Mouse (Mus musculus): Measurements from ENCODE around the gene Ihh. TPM values are rescaled to one million over a fixed set of nuclear protein-coding genes. Genes with fewer than 3 reads are reported as not detected.

The Ihh gene
- polyA plus RNA-seq, 1 experiment: 0.10 TPM

DNA sequence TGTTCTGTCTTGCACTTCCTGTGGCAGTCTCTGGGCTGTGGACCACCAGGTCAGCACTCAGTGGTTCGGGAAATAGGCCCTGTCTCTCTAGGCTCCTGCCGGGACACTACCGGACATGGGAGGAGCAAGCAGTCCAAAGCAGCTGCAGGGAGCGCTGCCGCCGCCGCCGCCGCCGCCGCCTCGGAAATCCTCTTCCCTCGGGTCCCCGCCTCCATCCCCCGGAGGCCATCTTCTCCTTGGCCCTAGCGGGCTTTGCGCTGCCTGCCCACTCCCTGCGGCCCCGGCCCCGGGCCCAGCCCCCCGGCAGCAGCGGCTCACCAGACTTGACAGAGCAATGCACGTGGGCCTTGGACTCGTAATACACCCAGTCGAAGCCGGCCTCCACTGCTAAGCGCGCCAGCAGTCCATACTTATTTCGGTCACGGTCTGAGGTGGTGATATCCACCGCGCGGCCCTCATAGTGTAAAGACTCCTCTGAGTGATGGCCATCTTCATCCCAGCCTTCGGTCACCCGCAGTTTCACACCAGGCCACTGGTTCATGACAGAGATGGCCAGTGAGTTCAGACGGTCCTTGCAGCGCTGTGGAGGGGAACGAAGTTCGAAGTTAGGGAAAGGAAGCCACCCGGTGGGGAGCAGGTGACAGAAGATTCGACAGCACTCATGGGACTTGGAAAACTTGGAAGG, 3.3 kb downstream of the Ihh start:
- no peaks in the 10 kb centered on the region for H3K9me3 ChIP-seq
- H3K27me3 ChIP-seq (replicated peaks): peaks cover 91% of the 10 kb centered on the region
- no peaks in the 10 kb centered on the region for H3K36me3 ChIP-seq (replicated peaks; ENCODE audit: low read length)
- TF ChIP-seq FLI1 (IDR thresholded peaks at IDR 0.05; ENCODE audit: low read length): no peak
- TF ChIP-seq GATA1 (IDR thresholded peaks at IDR 0.05; ENCODE audit: borderline replicate concordance, low read length): no peak
- peak overlapping the region; percentile 83 for H3K4me3 ChIP-seq (replicated peaks)
- peaks cover 35% of the 10 kb centered on the region for H3K4me1 ChIP-seq

DNA sequence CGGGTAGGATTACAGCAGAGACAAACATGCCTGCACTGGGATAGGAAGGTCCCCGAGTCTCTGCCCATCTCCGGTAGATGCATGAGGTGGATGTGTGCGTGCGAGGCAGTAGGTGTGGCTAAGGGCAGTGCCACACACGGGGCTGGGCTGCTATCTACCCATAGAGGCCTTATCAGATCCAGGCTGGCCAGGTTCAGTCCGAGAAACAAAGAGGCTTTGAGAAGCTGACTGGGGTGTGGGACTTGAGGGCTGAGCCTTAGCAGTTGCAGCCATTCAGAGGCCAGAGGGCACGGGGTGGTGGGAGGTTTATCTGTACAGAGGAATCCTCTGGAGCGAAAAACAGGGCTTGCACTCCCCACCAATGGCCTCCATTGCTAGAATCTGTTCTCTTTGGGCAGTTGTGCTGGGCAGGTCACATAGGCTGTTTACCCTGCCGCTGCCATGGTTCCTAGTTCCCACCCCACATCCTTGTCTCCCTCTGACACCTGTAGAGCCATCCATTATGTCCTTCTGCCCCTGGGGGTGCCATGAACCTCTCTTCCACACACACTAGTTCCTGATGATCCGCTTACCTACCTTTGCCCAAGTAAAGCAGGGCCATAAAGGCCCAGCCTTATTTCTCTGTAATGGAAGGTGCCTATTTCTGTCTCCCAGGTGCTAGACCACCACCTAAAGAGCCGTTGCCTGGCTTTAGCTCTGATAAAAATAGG, 9.7 kb downstream of the Ihh start:
- peaks cover 55% of the 10 kb centered on the region for H3K27me3 ChIP-seq (replicated peaks)
- no peaks in the 10 kb centered on the region for H3K36me3 ChIP-seq (replicated peaks; ENCODE audit: low read length)
- no peaks in the 10 kb centered on the region for H3K4me1 ChIP-seq
- TF ChIP-seq GATA1 (IDR thresholded peaks at IDR 0.05; ENCODE audit: borderline replicate concordance, low read length): no peak
- TF ChIP-seq FLI1 (IDR thresholded peaks at IDR 0.05; ENCODE audit: low read length): no peak
- no peaks in the 10 kb centered on the region for H3K9me3 ChIP-seq
- no peak overlapping the region for H3K4me3 ChIP-seq (replicated peaks)

DNA sequence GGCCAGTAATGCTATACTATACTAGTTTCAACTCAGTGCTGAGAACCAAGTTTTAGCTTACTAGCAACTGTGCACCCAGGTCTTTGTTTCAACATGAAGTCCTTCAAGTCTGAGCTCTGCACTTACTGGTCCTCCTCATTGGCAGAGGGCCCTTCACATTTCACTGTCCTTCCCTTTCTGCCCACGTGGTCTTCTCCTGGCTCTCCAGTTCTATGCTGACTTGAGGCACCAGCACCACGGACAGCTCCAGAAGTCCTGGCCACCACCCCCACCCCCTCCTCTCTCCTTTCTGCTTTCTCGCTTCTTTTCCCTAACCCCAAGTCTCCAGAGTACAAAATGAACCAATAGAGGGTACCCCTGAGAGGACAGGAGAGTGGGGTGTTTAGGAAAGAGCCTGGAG, 11.7 kb downstream of the Ihh start:
- H3K4me3 ChIP-seq (replicated peaks): no peak overlapping the region
- no peaks in the 10 kb centered on the region for H3K4me1 ChIP-seq
- TF ChIP-seq GATA1 (IDR thresholded peaks at IDR 0.05; ENCODE audit: borderline replicate concordance, low read length) (no peak), FLI1 (IDR thresholded peaks at IDR 0.05; ENCODE audit: low read length) (no peak)
- H3K36me3 ChIP-seq (replicated peaks; ENCODE audit: low read length): no peaks in the 10 kb centered on the region
- H3K9me3 ChIP-seq: no peaks in the 10 kb centered on the region
- H3K27me3 ChIP-seq (replicated peaks): peaks cover 50% of the 10 kb centered on the region

DNA sequence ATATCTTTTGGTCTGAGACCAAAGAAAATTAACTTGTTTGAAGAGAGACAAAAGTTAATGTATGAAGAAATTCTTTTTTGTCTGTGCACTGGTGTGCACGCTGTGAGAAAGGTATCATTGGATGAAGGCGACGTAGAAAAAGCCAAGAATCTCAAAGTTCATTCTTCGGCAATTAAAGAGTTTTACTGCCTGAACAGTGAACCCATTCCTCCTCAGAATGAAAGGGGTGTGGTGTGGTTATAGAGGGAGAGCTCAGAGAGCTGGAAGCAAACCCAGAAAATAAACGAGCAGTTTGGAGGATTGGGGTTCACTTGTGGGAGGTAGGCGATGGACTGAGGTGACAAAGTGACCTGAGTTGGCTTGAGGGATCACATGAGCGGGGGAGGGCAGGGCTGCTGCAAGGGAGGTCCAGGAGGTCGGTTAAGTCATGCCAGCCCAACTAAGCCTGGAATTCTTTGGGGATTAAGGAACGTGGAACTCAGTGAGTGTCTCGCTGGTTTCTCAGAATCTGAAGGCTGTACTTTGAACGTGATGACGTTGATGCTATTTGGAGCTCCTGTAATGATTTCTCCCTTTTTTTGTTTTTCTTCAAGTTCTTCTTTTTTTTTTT, 15.1 kb downstream of the Ihh start:
- Histone ChIP-seq H3K9me3 (no peaks in the 10 kb centered on the region), H3K4me3 (replicated peaks) (no peak overlapping the region), H3K27me3 (replicated peaks) (peaks cover 46% of the 10 kb centered on the region), H3K4me1 (no peaks in the 10 kb centered on the region), H3K36me3 (replicated peaks; ENCODE audit: low read length) (no peaks in the 10 kb centered on the region)
- TF ChIP-seq FLI1 (IDR thresholded peaks at IDR 0.05; ENCODE audit: low read length) (no peak), GATA1 (IDR thresholded peaks at IDR 0.05; ENCODE audit: borderline replicate concordance, low read length) (no peak)

DNA sequence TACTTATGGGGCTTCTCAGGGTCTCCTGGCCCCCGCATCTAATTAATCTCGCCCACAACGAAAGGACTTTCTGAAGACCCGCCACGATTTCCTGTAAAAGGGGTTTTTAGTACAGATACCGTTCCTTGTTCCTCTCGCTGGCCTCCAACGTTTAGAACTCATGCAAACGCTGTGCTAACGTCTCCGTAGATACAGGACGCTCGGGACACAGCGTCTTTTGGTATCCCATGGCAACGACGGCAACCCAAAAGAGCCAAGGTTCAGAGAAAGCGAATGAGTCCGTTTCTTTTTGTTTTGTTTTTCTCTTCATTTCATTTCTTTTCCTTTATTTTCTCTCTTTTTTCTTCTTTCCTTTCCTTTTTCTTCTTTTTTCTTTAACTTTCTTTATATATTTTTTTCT, 16.1 kb downstream of the Ihh start, which contains the start of gene Cfap65:
TSS of gene Cfap65 (minus strand) at position 198 of the 400 bp plus-strand sequence.
- H3K4me3 ChIP-seq (replicated peaks): no peak within 1 kb of the TSS
- H3K9me3 ChIP-seq: no peaks in the 10 kb centered on the region
- peaks cover 46% of the 10 kb centered on the region for H3K27me3 ChIP-seq (replicated peaks)
- TF ChIP-seq GATA1 (IDR thresholded peaks at IDR 0.05; ENCODE audit: borderline replicate concordance, low read length) (no peak), FLI1 (IDR thresholded peaks at IDR 0.05; ENCODE audit: low read length) (no peak)
- no peaks in the 10 kb centered on the region for H3K4me1 ChIP-seq
- H3K36me3 ChIP-seq (replicated peaks; ENCODE audit: low read length): no peaks in the 10 kb centered on the region

DNA sequence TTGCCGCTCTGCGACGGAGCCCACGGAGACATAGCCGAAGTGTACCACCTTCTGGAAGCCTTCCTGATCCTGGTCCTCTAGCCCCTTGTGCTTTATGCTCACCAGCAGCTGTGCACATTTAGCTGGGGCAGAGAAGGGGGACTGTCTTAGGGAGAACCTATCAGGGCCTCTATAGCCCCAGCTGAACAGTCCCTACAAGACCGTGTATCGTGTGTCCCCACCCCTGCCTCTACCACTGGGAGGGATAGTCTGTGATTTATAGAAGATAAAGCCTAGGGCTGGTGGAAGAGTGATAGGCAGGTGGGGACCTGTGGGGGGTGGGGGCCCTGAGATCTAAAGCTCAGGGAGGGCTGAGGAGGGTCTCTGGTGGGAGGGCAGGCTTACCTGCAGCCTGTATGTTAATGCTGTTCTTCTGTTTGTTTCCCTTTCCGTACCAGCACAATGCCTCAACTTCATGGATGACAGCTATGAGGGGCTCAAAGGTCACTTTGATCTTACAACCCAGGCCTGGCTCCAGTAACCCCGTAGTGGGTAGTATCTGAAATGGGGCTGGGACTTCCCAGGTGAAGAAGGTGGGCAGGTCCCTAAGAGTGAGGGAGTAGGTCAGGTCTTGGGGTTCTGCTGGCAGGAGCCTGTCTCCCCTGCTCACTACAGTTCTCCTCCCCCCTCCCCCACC, 23.7 kb downstream of the Ihh start:
- peaks cover 59% of the 10 kb centered on the region for H3K27me3 ChIP-seq (replicated peaks)
- no peaks in the 10 kb centered on the region for H3K9me3 ChIP-seq
- TF ChIP-seq FLI1 (IDR thresholded peaks at IDR 0.05; ENCODE audit: low read length) (no peak), GATA1 (IDR thresholded peaks at IDR 0.05; ENCODE audit: borderline replicate concordance, low read length) (no peak)
- no peak overlapping the region for H3K4me3 ChIP-seq (replicated peaks)
- no peaks in the 10 kb centered on the region for H3K36me3 ChIP-seq (replicated peaks; ENCODE audit: low read length)
- H3K4me1 ChIP-seq: no peaks in the 10 kb centered on the region

DNA sequence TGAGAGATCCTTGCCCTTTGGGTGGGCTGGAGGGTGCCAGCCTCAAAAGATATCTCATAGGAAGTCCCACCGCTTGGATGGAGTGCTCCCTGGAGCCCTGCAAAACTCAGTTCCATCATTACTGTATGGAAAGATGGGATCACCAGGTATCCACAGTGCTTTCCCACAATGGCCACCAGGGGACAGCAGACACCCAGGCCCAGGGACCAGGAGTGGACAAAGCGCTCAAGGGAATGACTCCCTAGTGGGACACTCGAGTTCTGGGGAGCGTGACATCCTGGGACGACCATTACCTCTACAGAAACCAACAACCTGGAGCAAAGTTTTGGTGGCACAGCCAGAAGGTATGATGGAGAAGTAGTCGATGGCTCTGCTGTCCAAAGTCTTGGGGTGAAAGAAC, 24.8 kb downstream of the Ihh start:
- H3K27me3 ChIP-seq (replicated peaks): peaks cover 63% of the 10 kb centered on the region
- no peaks in the 10 kb centered on the region for H3K36me3 ChIP-seq (replicated peaks; ENCODE audit: low read length)
- no peaks in the 10 kb centered on the region for H3K9me3 ChIP-seq
- no peak for TF ChIP-seq GATA1 (IDR thresholded peaks at IDR 0.05; ENCODE audit: borderline replicate concordance, low read length)
- TF ChIP-seq FLI1 (IDR thresholded peaks at IDR 0.05; ENCODE audit: low read length): no peak
- no peaks in the 10 kb centered on the region for H3K4me1 ChIP-seq
- no peak overlapping the region for H3K4me3 ChIP-seq (replicated peaks)

DNA sequence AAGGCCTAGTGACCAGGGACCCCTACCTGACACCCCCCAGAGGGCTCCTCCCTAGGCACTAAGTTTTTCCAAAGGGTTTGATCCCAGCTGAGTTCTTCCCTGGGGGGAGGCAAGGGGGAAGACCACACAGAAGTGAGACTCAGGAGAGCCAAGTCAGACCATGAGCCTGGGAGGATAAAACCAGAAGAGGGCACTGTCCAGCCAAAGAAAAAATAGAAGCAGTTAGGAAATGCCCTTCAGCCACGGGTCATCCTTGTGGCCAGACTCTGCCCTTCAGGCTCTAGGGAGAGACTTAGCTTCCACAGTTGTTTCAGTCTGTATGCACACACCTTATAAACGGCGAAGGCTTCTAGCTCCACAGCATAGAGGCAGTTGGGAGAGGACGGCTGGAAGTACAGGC, 27.0 kb downstream of the Ihh start:
- TF ChIP-seq FLI1 (IDR thresholded peaks at IDR 0.05; ENCODE audit: low read length) (no peak), GATA1 (IDR thresholded peaks at IDR 0.05; ENCODE audit: borderline replicate concordance, low read length) (no peak)
- H3K27me3 ChIP-seq (replicated peaks): peaks cover 67% of the 10 kb centered on the region

DNA sequence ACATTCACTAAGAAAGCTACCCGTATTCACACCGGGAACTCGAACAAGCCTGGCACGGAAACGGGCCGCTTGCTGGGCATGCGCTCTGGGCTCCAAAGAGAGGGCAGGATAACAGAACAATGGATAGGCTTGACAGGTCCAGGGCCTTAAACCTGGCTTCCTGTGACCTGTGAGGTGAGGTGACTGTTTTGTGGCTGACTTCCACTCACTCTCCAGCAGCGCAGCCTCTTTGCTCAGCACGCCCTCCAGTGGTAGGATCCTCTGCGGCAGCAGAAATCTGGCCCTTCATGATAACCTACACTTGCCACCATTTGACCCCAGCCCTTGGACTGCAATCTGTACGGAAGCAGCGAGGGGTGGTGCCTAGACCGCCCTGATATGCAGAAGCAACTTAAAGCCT, 35.8 kb downstream of the Ihh start:
- TF ChIP-seq GATA1 (IDR thresholded peaks at IDR 0.05; ENCODE audit: borderline replicate concordance, low read length) (no peak), FLI1 (IDR thresholded peaks at IDR 0.05; ENCODE audit: low read length) (no peak)
- Histone ChIP-seq H3K9me3 (peaks cover 19% of the 10 kb centered on the region), H3K27me3 (replicated peaks) (peaks cover 57% of the 10 kb centered on the region), H3K36me3 (replicated peaks; ENCODE audit: low read length) (no peaks in the 10 kb centered on the region), H3K4me1 (no peaks in the 10 kb centered on the region), H3K4me3 (replicated peaks) (no peak overlapping the region)

More for the DNA sequence above, 27.0 kb downstream of the Ihh start:
- no peaks in the 10 kb centered on the region for H3K4me1 ChIP-seq
- H3K4me3 ChIP-seq (replicated peaks): no peak overlapping the region
- H3K9me3 ChIP-seq: no peaks in the 10 kb centered on the region
- no peaks in the 10 kb centered on the region for H3K36me3 ChIP-seq (replicated peaks; ENCODE audit: low read length)
